Mouse (Mus musculus) cerebellum, adult 2 months (tissue): ENCODE measurements at regions not wholly inside any gene's neighbourhood (a gene's known extent, or its start where the extent isn't known, plus 50 kb on each side); places are given as distances from the start of the nearest gene placed in this dataset.

ENCODE experiments used
- CTCF ChIP-seq: fragments of 200-500 bp; IDR thresholded peaks from 2 replicates; pipeline ENCODE4 v1.5.1; 2011; ENCODE audit warnings: low read depth, mild to moderate bottlenecking, control low read depth, low read length, moderate library complexity, borderline replicate concordance; ENCODE audit not compliant: insufficient read depth
- POLR2A ChIP-seq: fragments of 200-500 bp; IDR thresholded peaks from 2 replicates; pipeline ENCODE4 v1.6.1; 2011; ENCODE audit warnings: low read length, control low read depth, borderline replicate concordance; ENCODE audit not compliant: insufficient read depth

DNA sequence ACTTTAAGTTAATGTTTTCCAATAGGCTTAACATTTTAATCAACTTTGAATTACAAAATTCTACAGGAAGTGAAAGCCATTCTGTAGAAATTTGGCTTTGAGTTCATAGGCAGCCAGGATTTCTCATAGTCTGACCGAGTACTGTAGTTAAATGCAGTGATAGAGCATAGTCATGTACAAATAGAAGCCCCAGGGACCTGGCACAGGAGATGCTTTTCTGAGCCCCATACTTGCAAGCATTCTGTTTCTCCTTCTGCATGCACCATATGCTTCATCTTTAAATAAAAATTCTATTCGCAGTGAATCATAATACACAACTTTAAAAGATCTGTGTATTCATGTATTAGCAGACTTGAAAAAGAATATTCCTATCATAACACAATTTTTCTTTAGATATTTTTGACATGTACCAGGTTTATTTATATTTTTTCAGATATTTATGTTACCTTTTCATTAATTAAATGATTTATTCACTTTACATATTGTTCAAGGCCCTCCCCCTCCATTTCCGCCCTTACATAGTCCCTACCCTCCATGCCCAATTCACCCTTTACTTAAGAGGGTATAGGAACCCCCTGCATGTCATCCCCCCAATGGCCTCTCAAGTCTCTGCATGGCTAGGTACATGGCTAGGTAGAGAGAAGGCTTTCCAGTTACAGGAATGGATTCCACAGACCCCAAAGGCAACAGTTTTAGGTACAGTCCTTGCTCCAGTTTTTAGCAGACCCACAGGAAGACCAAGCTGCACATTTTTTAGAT, 1226.5 kb downstream of the Slitrk1 start:
- TF ChIP-seq CTCF: no peak
- TF ChIP-seq POLR2A: no peak
